Mouse (Mus musculus) common myeloid progenitor, adult 5-6 weeks (primary cell): ENCODE data around the gene Camk2d. TPM values are rescaled to one million over a fixed set of nuclear protein-coding genes. Genes with fewer than 3 reads are reported as not detected.

Experiments
- ATAC-seq: replicated peaks from 2 replicates; pipeline ENCODE4 v1.8.0; 2016; ENCODE audit warnings: low read depth, mild to moderate bottlenecking, moderate TSS enrichment, inconsistent platforms; ENCODE audit not compliant: poor library complexity, severe bottlenecking
- total RNA-seq: library from RNA; stranded (forward); fragments of 200-1000, 187-1606 nt; gene quantifications from 2 replicates; pipeline ENCODE4 v1.2.3, GENCODE M21; 2017

The Camk2d gene
- total RNA-seq, 1 experiment from 2014 or later: 16.1 TPM

- no peak for ATAC-seq
Observed at GRCm38 (mm10) chr3:126643071-126644010, 47.2 kb downstream of the Camk2d start.

GRCm38 (mm10) chr3:126650332-126650731, 54.2 kb downstream of the Camk2d start:
- ATAC-seq: peak; percentile 99

GRCm38 (mm10) chr3:126650747-126651146, 54.6 kb downstream of the Camk2d start:
- peak; percentile 12; the same call in 1 of the 2 replicates for ATAC-seq

- ATAC-seq: no peak
Observed at GRCm38 (mm10) chr3:126652361-126652760, 56.3 kb downstream of the Camk2d start.

- ATAC-seq: no peak
Observed at GRCm38 (mm10) chr3:126653118-126653517, 57.0 kb downstream of the Camk2d start.

- no peak for ATAC-seq
Observed at GRCm38 (mm10) chr3:126656173-126656572, 60.1 kb downstream of the Camk2d start.

GRCm38 (mm10) chr3:126657895-126658294, 61.8 kb downstream of the Camk2d start:
- ATAC-seq: peak; percentile 55

GRCm38 (mm10) chr3:126658791-126659190, 62.7 kb downstream of the Camk2d start:
- peak; percentile 51; the same call in 1 of the 2 replicates for ATAC-seq

GRCm38 (mm10) chr3:126659235-126659634, 63.1 kb downstream of the Camk2d start:
- no peak for ATAC-seq

- ATAC-seq: no peak; the same call in 1 of the 2 replicates
Observed at GRCm38 (mm10) chr3:126659832-126660564, 63.9 kb downstream of the Camk2d start.

- ATAC-seq: no peak
Observed at GRCm38 (mm10) chr3:126660575-126660974, 64.5 kb downstream of the Camk2d start.

- ATAC-seq: no peak
Observed at GRCm38 (mm10) chr3:126660986-126661385, 64.9 kb downstream of the Camk2d start.

GRCm38 (mm10) chr3:126661920-126662319, 65.8 kb downstream of the Camk2d start:
- peak; percentile 40; the same call in 1 of the 2 replicates for ATAC-seq

GRCm38 (mm10) chr3:126663436-126663835, 67.3 kb downstream of the Camk2d start:
- ATAC-seq: peak; percentile 33; the same call in 1 of the 2 replicates

GRCm38 (mm10) chr3:126665866-126666265, 69.8 kb downstream of the Camk2d start:
- ATAC-seq: no peak

- 0 out of 2 replicates have a peak, but pooled peaks have one; percentile 15 for ATAC-seq
Observed at GRCm38 (mm10) chr3:126667019-126667418, 70.9 kb downstream of the Camk2d start.

GRCm38 (mm10) chr3:126667451-126667850, 71.3 kb downstream of the Camk2d start:
- ATAC-seq: peak; percentile 10; the same call in 1 of the 2 replicates

GRCm38 (mm10) chr3:126668123-126668522, 72.0 kb downstream of the Camk2d start:
- no peak for ATAC-seq

GRCm38 (mm10) chr3:126668692-126669091, 72.6 kb downstream of the Camk2d start:
- no peak for ATAC-seq

- ATAC-seq: no peak
Observed at GRCm38 (mm10) chr3:126670413-126670812, 74.3 kb downstream of the Camk2d start.

GRCm38 (mm10) chr3:126671292-126671691, 75.2 kb downstream of the Camk2d start:
- no peak for ATAC-seq
